Mouse (Mus musculus): ENCODE data around the gene Cyb561a3. TPM values are rescaled to one million over a fixed set of nuclear protein-coding genes. Genes with fewer than 3 reads are reported as not detected.

The Cyb561a3 gene
- polyA plus RNA-seq, 1 experiment: 214 TPM

- Histone ChIP-seq H3K4me1 (ENCODE audit: control insufficient read depth, insufficient read depth, insufficient read length) (no peaks in the 10 kb centered on the region; the same call in 1 of the 2 replicates), H3K27ac (ENCODE audit: insufficient read depth, low read length) (no peak within 1 kb of the TSS), H3K27me3 (ENCODE audit: control insufficient read depth, insufficient read depth, low read length) (peaks cover 6% of the 10 kb centered on the region), H3K36me3 (ENCODE audit: control insufficient read depth, insufficient read depth, low read length) (peaks cover 5% of the 10 kb centered on the region), H3K4me3 (ENCODE audit: extremely low read depth, insufficient read depth, insufficient read length) (peak within 1 kb of the TSS; percentile 32)
- TF ChIP-seq POLR2A (IDR thresholded peaks at IDR 0.05; ENCODE audit: low read depth, low read length) (no peak), CTCF (IDR thresholded peaks at IDR 0.05; ENCODE audit: extremely low read depth, insufficient read depth, insufficient read length, insufficient replicate concordance) (no peak)
- 7% methylated on average over 32 of the region's 32 CpGs for WGBS
- no peak for DNase-seq (ENCODE audit: low read depth in 1 of 2, low spot score in 2 of 2)
Measured at GRCm38 (mm10) chr19:10634106-10634871, 57.3 kb downstream of the Cyb561a3 start, which contains the start of gene Vwce. Gene Vwce (plus strand): TSS chr19:10634213.

- Histone ChIP-seq H3K27me3 (ENCODE audit: control insufficient read depth, insufficient read depth, low read length) (peaks cover 6% of the 10 kb centered on the region), H3K4me3 (ENCODE audit: extremely low read depth, insufficient read depth, insufficient read length) (peak overlapping the region; percentile 4; the same call in 1 of the 2 replicates), H3K36me3 (ENCODE audit: control insufficient read depth, insufficient read depth, low read length) (peaks cover 1% of the 10 kb centered on the region; the same call in 1 of the 2 replicates), H3K4me1 (ENCODE audit: control insufficient read depth, insufficient read depth, insufficient read length) (no peaks in the 10 kb centered on the region; the same call in 1 of the 2 replicates), H3K27ac (ENCODE audit: insufficient read depth, low read length) (no peak overlapping the region)
- 4% methylated on average over 21 of the region's 21 CpGs for WGBS
- TF ChIP-seq POLR2A (IDR thresholded peaks at IDR 0.05; ENCODE audit: low read depth, low read length): no peak
- TF ChIP-seq CTCF (IDR thresholded peaks at IDR 0.05; ENCODE audit: extremely low read depth, insufficient read depth, insufficient read length, insufficient replicate concordance): no peak
- DNase-seq (ENCODE audit: low read depth in 1 of 2, low spot score in 2 of 2): no peak
Measured at GRCm38 (mm10) chr19:10634872-10635318, 57.9 kb downstream of the Cyb561a3 start.

GRCm38 (mm10) chr19:10637840-10638239, 60.9 kb downstream of the Cyb561a3 start:
- WGBS: 78% methylated on average over 7 of the region's 7 CpGs
- TF ChIP-seq CTCF (IDR thresholded peaks at IDR 0.05; ENCODE audit: extremely low read depth, insufficient read depth, insufficient read length, insufficient replicate concordance) (no peak), POLR2A (IDR thresholded peaks at IDR 0.05; ENCODE audit: low read depth, low read length) (no peak)
- no peak for DNase-seq (ENCODE audit: low read depth in 1 of 2, low spot score in 2 of 2)
- Histone ChIP-seq H3K27me3 (ENCODE audit: control insufficient read depth, insufficient read depth, low read length) (peaks cover 7% of the 10 kb centered on the region), H3K27ac (ENCODE audit: insufficient read depth, low read length) (no peak overlapping the region), H3K4me1 (ENCODE audit: control insufficient read depth, insufficient read depth, insufficient read length) (no peaks in the 10 kb centered on the region; the same call in 1 of the 2 replicates), H3K4me3 (ENCODE audit: extremely low read depth, insufficient read depth, insufficient read length) (no peak overlapping the region), H3K36me3 (ENCODE audit: control insufficient read depth, insufficient read depth, low read length) (no peaks in the 10 kb centered on the region)

- no peak for DNase-seq (ENCODE audit: low read depth in 1 of 2, low spot score in 2 of 2)
- TF ChIP-seq POLR2A (IDR thresholded peaks at IDR 0.05; ENCODE audit: low read depth, low read length) (no peak), CTCF (IDR thresholded peaks at IDR 0.05; ENCODE audit: extremely low read depth, insufficient read depth, insufficient read length, insufficient replicate concordance) (no peak)
- Histone ChIP-seq H3K27ac (ENCODE audit: insufficient read depth, low read length) (no peak overlapping the region), H3K4me1 (ENCODE audit: control insufficient read depth, insufficient read depth, insufficient read length) (no peaks in the 10 kb centered on the region), H3K27me3 (ENCODE audit: control insufficient read depth, insufficient read depth, low read length) (peaks cover 2% of the 10 kb centered on the region), H3K4me3 (ENCODE audit: extremely low read depth, insufficient read depth, insufficient read length) (no peak overlapping the region), H3K36me3 (ENCODE audit: control insufficient read depth, insufficient read depth, low read length) (no peaks in the 10 kb centered on the region)
- WGBS: 9% methylated on average over 5 of the region's 5 CpGs
Measured at GRCm38 (mm10) chr19:10640080-10640479, 63.1 kb downstream of the Cyb561a3 start.

GRCm38 (mm10) chr19:10640589-10641378, 63.8 kb downstream of the Cyb561a3 start:
- TF ChIP-seq CTCF (IDR thresholded peaks at IDR 0.05; ENCODE audit: extremely low read depth, insufficient read depth, insufficient read length, insufficient replicate concordance) (no peak), POLR2A (IDR thresholded peaks at IDR 0.05; ENCODE audit: low read depth, low read length) (no peak)
- 44% methylated on average over 13 of the region's 13 CpGs for WGBS
- Histone ChIP-seq H3K27me3 (ENCODE audit: control insufficient read depth, insufficient read depth, low read length) (peaks cover 1% of the 10 kb centered on the region; the same call in 1 of the 2 replicates), H3K4me1 (ENCODE audit: control insufficient read depth, insufficient read depth, insufficient read length) (no peaks in the 10 kb centered on the region), H3K36me3 (ENCODE audit: control insufficient read depth, insufficient read depth, low read length) (no peaks in the 10 kb centered on the region), H3K4me3 (ENCODE audit: extremely low read depth, insufficient read depth, insufficient read length) (no peak overlapping the region), H3K27ac (ENCODE audit: insufficient read depth, low read length) (no peak overlapping the region)
- DNase-seq (ENCODE audit: low read depth in 1 of 2, low spot score in 2 of 2): no peak

Other genes with a start within 250 kb of the Cyb561a3 start
- 0.29 and 0.31 TPM in 2 replicates for gene Syt7, start 188.1 kb upstream of the Cyb561a3 start, polyA plus RNA-seq (2012; rRNA removed)
- 0.11 and 0.16 TPM in 2 replicates for gene Lrrc10b, start 119.7 kb upstream of the Cyb561a3 start, polyA plus RNA-seq (2012; rRNA removed)
- gene Ppp1r32, start 94.2 kb upstream of the Cyb561a3 start, polyA plus RNA-seq (2012; rRNA removed): 0.55 and 1.2 TPM in 2 replicates
- 39.9 and 42.3 TPM in 2 replicates for gene Cpsf7, start 51.9 kb upstream of the Cyb561a3 start, polyA plus RNA-seq (2012; rRNA removed)
- 16.9 and 20.1 TPM in 2 replicates for gene Sdhaf2, start 51.0 kb upstream of the Cyb561a3 start, polyA plus RNA-seq (2012; rRNA removed)
- gene Tmem216, start 20.9 kb upstream of the Cyb561a3 start, polyA plus RNA-seq (2012; rRNA removed): 6.9 and 8.5 TPM in 2 replicates
- 7.3 and 8.6 TPM in 2 replicates for gene Tmem138, start 190 bp downstream of the Cyb561a3 start, polyA plus RNA-seq (2012; rRNA removed)
- 53.3 and 59.0 TPM in 2 replicates for gene Ddb1, start 28.2 kb downstream of the Cyb561a3 start, polyA plus RNA-seq (2012; rRNA removed)
- 4.6 and 5.4 TPM in 2 replicates for gene Tkfc, start 28.5 kb downstream of the Cyb561a3 start, polyA plus RNA-seq (2012; rRNA removed)
- 0.07 and 0.21 TPM in 2 replicates for gene Vwce, start 57.0 kb downstream of the Cyb561a3 start, polyA plus RNA-seq (2012; rRNA removed)
- not detected in 2 replicates for gene Pga5, start 100.9 kb downstream of the Cyb561a3 start, polyA plus RNA-seq (2012; rRNA removed)
- gene Vps37c, start 111.6 kb downstream of the Cyb561a3 start, polyA plus RNA-seq (2012; rRNA removed): 19.7 and 22.0 TPM in 2 replicates
- gene Cd5, start 161.8 kb downstream of the Cyb561a3 start, polyA plus RNA-seq (2012; rRNA removed): 35.2 and 41.1 TPM in 2 replicates

Data from spleen, adult 2 months (tissue).